Mouse (Mus musculus) limb, embryonic 11.5 days (tissue): ENCODE results near the gene Ifnl3. TPM values are rescaled to one million over a fixed set of nuclear protein-coding genes. Genes with fewer than 3 reads are reported as not detected.
"Not testable (repeated sequence)": the region's sequence is repeated elsewhere in the genome, so short reads cannot be mapped to it uniquely, and the experiment has no call there.

Experiments
- ATAC-seq: fragments of 200-750 bp; cut with Nextera tagmentation; 2 replicates; pipeline ENCODE4 v1.8.0; 2017; ENCODE audit warnings: low read depth; ENCODE audit not compliant: insufficient number of reproducible peaks, low FRiP score, low TSS enrichment
- DNase-seq: peaks from one replicate; pipeline ENCODE4 v3.0.0-alpha.2; 2015; ENCODE audit warnings: low spot score
- H3K27ac ChIP-seq: fragments of 300-500 bp; sonication (generic); replicated peaks from 2 replicates; pipeline ENCODE4 v1.5.1; 2014; ENCODE audit warnings: low read depth, mild to moderate bottlenecking, low read length
- H3K27me3 ChIP-seq: fragments of 300-500 bp; sonication (generic); 2 replicates; pipeline ENCODE4 v1.6.1; 2014; ENCODE audit warnings: mild to moderate bottlenecking, low read length, mixed read lengths; ENCODE audit not compliant: control insufficient read depth, insufficient read depth
- H3K36me3 ChIP-seq: fragments of 300-500 bp; sonication (generic); 2 replicates; pipeline ENCODE4 v1.6.1; 2014; ENCODE audit warnings: mild to moderate bottlenecking, low read length, moderate library complexity, mixed read lengths; ENCODE audit not compliant: control insufficient read depth, insufficient read depth
- H3K4me1 ChIP-seq: fragments of 300-500 bp; sonication (generic); 2 replicates; pipeline ENCODE4 v1.6.1; 2014; ENCODE audit warnings: low read length, mixed read lengths; ENCODE audit not compliant: control insufficient read depth, insufficient read depth
- H3K4me2 ChIP-seq: fragments of 300-500 bp; sonication (generic); 2 replicates; pipeline ENCODE4 v1.6.1; 2014; ENCODE audit warnings: low read depth, mild to moderate bottlenecking, moderate library complexity; ENCODE audit not compliant: severe bottlenecking
- H3K4me3 ChIP-seq: fragments of 300-500 bp; sonication (generic); 2 replicates; pipeline ENCODE4 v1.5.1; 2014; ENCODE audit warnings: low read depth, low read length
- H3K9ac ChIP-seq: fragments of 300-500 bp; sonication (generic); 2 replicates; pipeline ENCODE4 v1.6.1; 2014; ENCODE audit warnings: mild to moderate bottlenecking, low read length
- H3K9me3 ChIP-seq: fragments of 300-500 bp; sonication (generic); 2 replicates; pipeline ENCODE4 v1.6.1; 2016; ENCODE audit warnings: low read length; ENCODE audit not compliant: control insufficient read depth
- WGBS: fragments of 180-500 bp; shearing (Covaris S2); extraction: QIAGEN DNeasy Blood & Tissue Kit; methylation state at CpG from one replicate; pipeline ENCODE4 v1.1.7; 2014; 5-methylcytosine and 5-hydroxymethylcytosine counted together
- polyA plus RNA-seq: library from polyadenylated mRNA; unstranded; fragments of >200 nt; fragmentation: Nextera tagmentation; extraction: Ambion mirVana; gene quantifications from 2 replicates; pipeline ENCODE4 v1.2.1, GENCODE M21; 2014

Ifnl3 gene
- polyA plus RNA-seq, 1 experiment from 2014 or later: not detected

DNA sequence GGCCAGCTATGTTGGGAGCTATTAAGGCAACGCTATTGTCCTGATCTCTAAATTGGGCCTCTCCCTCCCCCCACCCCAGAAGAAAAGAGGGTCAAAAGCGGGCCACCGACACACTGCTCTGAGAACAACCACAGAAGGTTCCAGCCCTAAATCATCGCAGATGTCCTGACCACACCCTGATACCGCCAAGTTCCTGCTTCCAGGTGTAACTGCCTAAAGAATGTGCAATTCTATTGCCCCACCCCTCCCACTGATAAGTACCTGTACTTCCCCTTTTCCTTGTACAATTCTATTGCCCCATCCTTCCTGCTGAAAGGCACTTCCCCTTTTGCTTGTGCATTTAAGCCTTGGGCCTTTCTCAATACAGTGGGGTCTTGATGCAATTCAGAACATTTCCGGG, 16.2 kb downstream of the Ifnl3 start:
- not testable (repeated sequence) for H3K27me3 ChIP-seq, H3K36me3 ChIP-seq, DNase-seq, H3K9ac ChIP-seq, H3K4me3 ChIP-seq, H3K9me3 ChIP-seq, H3K4me2 ChIP-seq, H3K27ac ChIP-seq, ATAC-seq, H3K4me1 ChIP-seq
- 88% methylated on average over 6 of the region's 6 CpGs for WGBS

DNA sequence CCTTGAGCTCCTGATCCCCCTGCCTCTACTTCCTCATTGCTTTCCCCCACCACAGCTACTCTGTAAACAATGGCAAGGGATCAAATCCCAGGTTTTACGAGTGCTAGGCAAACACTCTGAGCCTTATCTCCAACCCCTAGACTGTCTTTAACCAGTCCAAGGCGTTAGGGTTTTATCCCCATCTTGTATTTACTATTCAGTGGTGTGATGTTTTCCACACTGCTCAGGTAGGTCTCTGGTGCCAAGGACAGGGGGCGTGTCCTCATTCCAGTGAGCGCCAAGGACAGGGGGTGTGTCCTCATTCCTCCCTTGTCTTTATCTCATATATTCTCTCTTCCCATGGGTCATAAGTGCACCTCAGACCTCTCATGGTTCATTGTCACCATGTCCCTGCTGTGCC, 17.9 kb downstream of the Ifnl3 start, which contains the start of gene Sycn:
TSS of gene Sycn (plus strand) at position 360 of the 400 bp plus-strand sequence.
- no peak within 1 kb of the TSS for H3K27ac ChIP-seq
- ATAC-seq (no peak), DNase-seq (no peak)
- no peak within 1 kb of the TSS for H3K4me3 ChIP-seq
- no peak within 1 kb of the TSS for H3K4me2 ChIP-seq
- H3K9me3 ChIP-seq: no peaks in the 10 kb centered on the region
- no peaks in the 10 kb centered on the region for H3K36me3 ChIP-seq
- 73% methylated on average over 4 of the region's 4 CpGs for WGBS
- no peaks in the 10 kb centered on the region for H3K4me1 ChIP-seq
- peaks cover 17% of the 10 kb centered on the region for H3K27me3 ChIP-seq
- no peak within 1 kb of the TSS for H3K9ac ChIP-seq

DNA sequence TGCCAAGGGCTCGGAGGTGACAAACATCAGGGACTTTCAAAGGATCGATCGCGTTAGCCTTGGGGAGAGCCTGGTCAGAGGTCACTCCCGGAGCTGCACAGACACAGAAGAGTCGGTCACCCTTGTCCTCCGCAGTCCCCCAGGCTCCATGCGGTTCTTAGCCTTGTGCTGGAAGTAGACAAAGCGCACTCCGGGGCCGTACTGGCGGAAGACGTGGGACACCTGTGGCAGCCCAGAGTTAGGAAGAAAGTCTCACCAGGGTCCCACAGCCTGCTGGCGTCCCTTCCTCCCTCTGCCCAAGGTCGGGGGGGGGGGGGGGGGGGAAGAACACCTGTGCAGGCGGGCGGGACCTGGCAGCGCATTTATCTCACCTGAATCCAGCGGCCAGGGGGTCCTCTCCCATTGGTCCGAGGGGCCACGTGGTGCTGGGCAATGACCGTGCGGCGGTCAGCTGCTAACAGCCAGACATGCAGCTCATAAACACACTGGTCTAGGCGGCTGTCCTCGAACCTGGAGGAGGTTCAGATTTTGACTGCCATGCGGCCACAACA, 21.5 kb downstream of the Ifnl3 start:
- no peak overlapping the region for H3K27ac ChIP-seq

DNA sequence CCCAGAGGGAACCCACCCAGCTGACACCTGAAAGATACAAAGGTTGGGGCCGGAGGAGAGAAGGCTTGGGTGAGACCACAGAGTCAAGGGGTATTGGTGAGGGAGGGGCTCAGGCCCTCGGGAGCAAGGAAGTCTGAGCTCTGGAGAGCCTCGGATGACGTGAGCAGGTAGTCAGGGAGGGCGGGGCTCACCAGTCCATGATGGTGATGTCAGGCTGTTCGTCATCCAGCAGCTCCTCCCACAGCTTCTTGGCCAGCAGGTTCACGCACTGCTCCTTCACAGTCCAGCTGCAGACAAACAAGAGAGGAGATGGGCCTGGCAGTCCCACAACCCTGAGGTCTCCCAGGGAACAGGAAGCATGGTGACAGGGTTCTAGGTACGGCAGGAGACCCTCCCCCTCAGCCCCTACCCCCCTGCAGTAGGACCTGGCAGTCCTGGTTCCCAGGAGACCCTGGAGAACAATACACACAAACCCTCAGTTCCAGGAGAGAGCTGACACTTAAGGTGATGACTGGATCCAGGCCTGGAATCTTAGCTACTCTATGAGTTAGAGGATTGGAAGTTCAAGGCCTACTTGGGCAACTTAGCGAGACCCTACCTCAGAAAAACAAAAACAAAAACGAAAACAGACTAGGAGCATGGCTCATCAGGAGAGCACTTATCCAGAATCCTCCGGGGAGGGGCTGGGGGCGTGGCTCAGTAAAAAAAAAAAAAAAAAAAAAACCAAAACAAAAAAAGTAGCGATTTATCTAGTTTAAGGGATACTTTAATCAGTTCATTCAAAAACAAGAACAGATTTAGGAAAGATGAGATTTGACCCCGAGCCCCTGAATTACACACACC, 22.6 kb downstream of the Ifnl3 start:
- H3K4me3 ChIP-seq: no peak overlapping the region
- H3K9ac ChIP-seq: no peak overlapping the region
- H3K27ac ChIP-seq: no peak overlapping the region
- H3K4me2 ChIP-seq: no peak overlapping the region
- DNase-seq (peak; percentile 44), ATAC-seq (no peak)
- H3K4me1 ChIP-seq: peaks cover 4% of the 10 kb centered on the region; the same call in 1 of the 2 replicates
- peaks cover 39% of the 10 kb centered on the region for H3K27me3 ChIP-seq
- 23% methylated on average over 14 of the region's 14 CpGs for WGBS
- H3K9me3 ChIP-seq: no peaks in the 10 kb centered on the region
- H3K36me3 ChIP-seq: no peaks in the 10 kb centered on the region

More for the DNA sequence above, 21.5 kb downstream of the Ifnl3 start:
- no peak overlapping the region for H3K9ac ChIP-seq
- 5% methylated on average over 24 of the region's 27 CpGs for WGBS
- H3K4me3 ChIP-seq: peak overlapping the region; percentile 19
- H3K27me3 ChIP-seq: peaks cover 39% of the 10 kb centered on the region
- DNase-seq (peak; percentile 47), ATAC-seq (no peak)
- no peaks in the 10 kb centered on the region for H3K9me3 ChIP-seq
- peak overlapping the region; percentile 42 for H3K4me2 ChIP-seq
- peaks cover 4% of the 10 kb centered on the region; the same call in 1 of the 2 replicates for H3K4me1 ChIP-seq
- no peaks in the 10 kb centered on the region for H3K36me3 ChIP-seq

DNA sequence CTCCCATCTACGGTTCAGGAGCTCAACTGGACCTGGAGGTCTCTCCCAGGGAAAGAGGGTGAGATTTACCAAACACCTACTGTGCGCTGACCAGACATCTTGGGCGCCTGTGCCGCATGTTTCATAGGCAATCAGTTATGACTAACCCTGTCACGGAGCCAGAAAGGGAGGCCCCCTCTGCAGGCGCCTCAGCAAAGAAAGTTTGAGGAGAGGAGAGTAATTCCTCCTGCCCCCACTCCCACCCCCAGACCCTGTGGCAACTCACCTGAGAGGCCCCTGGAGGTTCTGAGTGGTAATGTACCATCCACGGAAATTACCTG, 23.2 kb downstream of the Ifnl3 start:
- no peak for DNase-seq
- ATAC-seq: no peak
- no peaks in the 10 kb centered on the region for H3K9me3 ChIP-seq
- no peak overlapping the region for H3K4me2 ChIP-seq
- peaks cover 39% of the 10 kb centered on the region for H3K27me3 ChIP-seq
- no peak overlapping the region for H3K4me3 ChIP-seq
- no peak overlapping the region for H3K9ac ChIP-seq
- H3K4me1 ChIP-seq: peaks cover 4% of the 10 kb centered on the region; the same call in 1 of the 2 replicates
- 44% methylated on average over 7 of the region's 7 CpGs for WGBS
- no peak overlapping the region for H3K27ac ChIP-seq
- H3K36me3 ChIP-seq: no peaks in the 10 kb centered on the region

DNA sequence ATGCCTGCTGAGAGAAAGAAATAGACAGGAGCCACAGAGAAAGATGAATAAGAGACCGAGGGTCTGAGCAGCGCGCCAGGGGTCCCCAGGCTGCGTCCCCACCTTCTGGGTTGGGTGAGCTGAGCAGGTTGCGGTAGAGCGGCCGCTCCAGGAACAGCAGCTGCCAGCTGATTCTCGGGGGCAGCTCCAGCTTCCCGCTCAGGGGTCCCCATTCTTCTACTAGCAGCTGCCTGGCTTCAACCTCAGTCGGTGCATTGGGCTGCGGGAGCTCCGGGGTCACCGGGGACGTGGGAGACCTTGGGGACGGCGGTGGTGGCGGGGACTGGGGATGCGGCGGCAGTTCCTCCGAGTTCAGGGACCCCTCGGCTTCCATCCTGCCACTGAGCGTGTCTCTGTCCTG, 24.0 kb downstream of the Ifnl3 start:
- Histone ChIP-seq H3K9me3 (no peaks in the 10 kb centered on the region), H3K27ac (no peak overlapping the region), H3K4me3 (peak overlapping the region; percentile 20), H3K9ac (no peak overlapping the region), H3K36me3 (no peaks in the 10 kb centered on the region), H3K4me1 (peaks cover 4% of the 10 kb centered on the region; the same call in 1 of the 2 replicates), H3K4me2 (peak overlapping the region; percentile 35), H3K27me3 (peaks cover 39% of the 10 kb centered on the region)
- 1% methylated on average over 22 of the region's 22 CpGs for WGBS
- DNase-seq (no peak), ATAC-seq (no peak)

DNA sequence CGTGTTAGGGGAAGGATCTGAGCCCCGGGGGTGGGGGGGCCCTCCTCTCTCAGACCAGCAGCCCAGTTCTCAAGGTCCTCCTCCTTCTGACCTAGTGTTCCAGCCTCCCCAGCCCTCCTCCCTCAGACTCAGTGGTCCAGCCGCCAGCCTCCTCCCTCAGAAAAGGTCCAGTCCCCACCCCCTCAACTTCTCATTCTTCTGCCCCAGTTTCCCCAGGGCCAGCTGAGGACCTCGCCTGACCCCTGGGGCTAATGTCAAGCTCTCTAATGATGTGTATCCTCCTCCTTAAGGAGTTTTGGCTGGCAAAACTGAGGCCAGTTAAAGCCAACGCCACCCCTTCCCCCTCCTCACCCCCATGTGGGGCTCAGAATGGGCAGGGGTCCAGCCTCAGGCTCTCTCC, 24.5 kb downstream of the Ifnl3 start, which contains the start of gene Nccrp1:
TSS of gene Nccrp1 (minus strand) at position 101 of the 400 bp plus-strand sequence.
- Histone ChIP-seq H3K9me3 (no peaks in the 10 kb centered on the region), H3K27me3 (peaks cover 39% of the 10 kb centered on the region), H3K36me3 (no peaks in the 10 kb centered on the region), H3K4me3 (peak within 1 kb of the TSS; percentile 20), H3K4me2 (peak within 1 kb of the TSS; percentile 35), H3K9ac (no peak within 1 kb of the TSS), H3K4me1 (peaks cover 4% of the 10 kb centered on the region; the same call in 1 of the 2 replicates), H3K27ac (no peak within 1 kb of the TSS)
- 7% methylated on average over 5 of the region's 5 CpGs for WGBS
- DNase-seq (no peak), ATAC-seq (0 out of 2 replicates have a peak, but pooled peaks have one; percentile 41)

DNA sequence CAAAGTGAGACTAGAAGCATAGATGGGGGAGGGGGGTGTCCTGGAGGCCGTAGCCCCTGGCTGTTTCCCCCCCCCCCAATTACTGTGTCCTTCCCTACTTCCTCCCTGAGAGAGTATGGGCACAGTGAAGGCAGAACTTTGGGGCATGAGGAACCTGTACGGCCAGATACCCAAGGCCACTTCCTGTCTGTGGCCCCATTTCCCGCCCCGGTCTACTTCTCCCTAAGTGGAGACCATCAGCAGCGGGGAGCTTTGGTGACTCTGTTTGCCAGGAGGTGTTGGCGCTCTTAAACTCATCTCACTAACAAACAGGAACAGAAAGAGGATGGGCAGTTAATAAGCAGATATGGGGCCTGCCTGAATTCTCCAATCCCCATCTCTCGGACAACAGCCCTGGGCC, 25.0 kb downstream of the Ifnl3 start:
- 70% methylated on average over 7 of the region's 7 CpGs for WGBS

More for the DNA sequence above, 25.0 kb downstream of the Ifnl3 start:
- Histone ChIP-seq H3K4me3 (no peak overlapping the region), H3K36me3 (no peaks in the 10 kb centered on the region), H3K9ac (no peak overlapping the region), H3K4me2 (no peak overlapping the region), H3K27ac (no peak overlapping the region), H3K27me3 (peaks cover 39% of the 10 kb centered on the region), H3K9me3 (no peaks in the 10 kb centered on the region; the same call in 1 of the 2 replicates), H3K4me1 (peaks cover 4% of the 10 kb centered on the region; the same call in 1 of the 2 replicates)
- ATAC-seq (no peak), DNase-seq (no peak)
